Mouse (Mus musculus) cerebellum, adult 11 months (tissue): ENCODE measurements at regions not wholly inside any gene's neighbourhood (a gene's known extent, or its start where the extent isn't known, plus 50 kb on each side); places are given as distances from the start of the nearest gene placed in this dataset.
A peak's percentile ranks its signal among the peaks of the same experiment; 100 is the strongest.

Experiments used
- DNase-seq: peaks from one replicate; pipeline ENCODE4 v3.0.0; 2022

GRCm38 (mm10) chr13:30085446-30085845 lies 50.8 kb upstream of the Mboat1 start:
- no peak for DNase-seq

DNA sequence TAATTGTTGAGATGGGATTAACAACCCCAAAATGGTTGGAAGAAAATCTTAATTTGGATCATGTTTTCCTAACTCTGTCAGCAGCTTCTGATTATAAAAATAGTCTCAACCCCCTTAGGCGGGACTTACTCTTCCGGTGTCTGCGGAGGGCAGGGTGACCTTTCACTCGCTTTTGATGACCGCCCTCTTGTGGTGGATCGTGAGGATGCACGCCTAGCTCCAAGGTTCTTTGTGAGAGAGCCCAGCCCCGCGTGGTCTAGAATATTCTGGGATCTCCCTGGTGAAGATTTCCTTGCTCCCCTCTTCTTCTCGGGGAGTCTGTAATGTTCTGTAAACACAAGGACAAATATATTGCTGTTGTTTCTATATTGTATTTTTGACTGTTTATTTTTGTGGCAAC lies 51.3 kb upstream of the Mboat1 start:
- peak; percentile 78 for DNase-seq

DNA sequence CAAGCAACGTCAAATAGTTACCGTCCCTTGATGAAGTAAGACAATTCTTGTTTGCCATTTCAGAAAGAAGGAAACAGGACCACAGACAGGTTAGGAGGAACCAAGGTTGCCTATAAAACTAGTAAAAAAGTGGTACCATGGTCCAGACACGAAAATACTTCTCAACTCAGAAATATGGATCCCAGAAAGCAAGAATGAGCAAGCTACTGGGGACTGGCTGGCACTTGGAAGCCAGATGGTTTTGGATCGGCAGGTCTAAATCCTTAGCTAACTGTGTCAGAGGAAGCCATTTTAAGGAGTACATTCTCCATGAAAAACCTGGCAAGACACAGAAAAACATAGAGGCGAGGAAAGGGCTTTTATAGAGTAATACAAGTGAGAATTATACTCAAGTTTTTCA lies 51.9 kb upstream of the Mboat1 start:
- no peak for DNase-seq

DNA sequence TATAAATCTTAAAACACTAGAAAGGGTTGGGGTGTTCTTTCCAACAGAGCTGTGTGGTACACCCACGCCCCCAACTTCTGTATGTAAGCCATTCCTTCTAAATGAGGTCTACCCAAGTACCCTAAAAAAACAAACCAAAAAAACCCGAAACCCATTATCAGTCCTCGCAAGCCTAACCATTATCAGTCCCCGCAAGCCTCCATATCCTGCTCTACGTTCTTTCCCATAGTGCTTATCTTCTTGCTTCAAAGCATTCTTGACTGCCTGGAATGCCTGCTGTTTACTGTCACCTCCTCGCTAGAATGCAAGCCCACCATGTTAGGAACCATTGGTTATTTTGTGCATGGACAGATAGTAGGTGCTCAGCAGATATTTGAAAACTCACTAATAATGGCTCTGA lies 52.3 kb upstream of the Mboat1 start:
- DNase-seq = no peak

DNA sequence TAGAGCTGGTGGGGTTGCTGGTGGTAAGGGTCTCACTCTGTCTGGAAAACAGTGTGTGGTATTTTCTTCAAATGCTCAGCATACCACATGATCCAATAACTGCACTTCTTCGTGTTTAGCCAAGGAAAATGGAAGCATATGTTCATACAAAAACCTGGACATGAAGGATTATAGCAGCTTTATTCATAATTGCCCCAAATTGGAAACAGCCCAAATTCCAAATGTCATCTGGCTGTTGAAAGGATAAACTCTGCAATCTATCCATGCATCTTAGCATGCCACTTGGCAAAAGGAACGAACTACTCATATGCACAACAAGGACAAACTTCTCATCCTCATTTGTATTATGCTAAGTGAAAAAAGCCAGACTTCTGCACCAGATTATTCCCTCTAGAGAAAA lies 53.5 kb upstream of the Mboat1 start:
- DNase-seq = no peak

GRCm38 (mm10) chr13:30080705-30081474 lies 55.4 kb upstream of the Mboat1 start:
- no peak for DNase-seq

- DNase-seq = no peak
Observed at GRCm38 (mm10) chr13:30074517-30075064, 61.7 kb upstream of the Mboat1 start.

DNA sequence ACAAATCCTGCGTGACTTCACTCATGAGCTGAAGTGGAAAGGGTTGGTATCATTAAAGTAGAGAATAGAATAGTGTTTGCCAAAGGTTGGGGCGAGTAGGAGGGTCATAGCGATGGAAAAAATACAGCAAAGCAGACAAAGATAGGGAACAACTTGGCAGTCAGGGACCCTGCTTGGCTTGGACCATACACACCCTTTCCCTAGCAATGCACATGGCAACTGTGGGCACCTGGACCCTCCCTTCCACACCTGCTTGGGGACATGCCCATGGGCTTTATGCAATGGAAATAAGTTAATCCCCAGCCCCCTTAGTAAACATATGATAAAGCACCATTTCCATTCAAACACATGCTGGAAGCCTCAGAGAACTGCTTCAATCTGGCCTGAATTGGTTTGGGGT lies 62.2 kb upstream of the Mboat1 start:
- DNase-seq = no peak

GRCm38 (mm10) chr13:30069397-30069796 lies 66.9 kb upstream of the Mboat1 start:
- DNase-seq = no peak

DNA sequence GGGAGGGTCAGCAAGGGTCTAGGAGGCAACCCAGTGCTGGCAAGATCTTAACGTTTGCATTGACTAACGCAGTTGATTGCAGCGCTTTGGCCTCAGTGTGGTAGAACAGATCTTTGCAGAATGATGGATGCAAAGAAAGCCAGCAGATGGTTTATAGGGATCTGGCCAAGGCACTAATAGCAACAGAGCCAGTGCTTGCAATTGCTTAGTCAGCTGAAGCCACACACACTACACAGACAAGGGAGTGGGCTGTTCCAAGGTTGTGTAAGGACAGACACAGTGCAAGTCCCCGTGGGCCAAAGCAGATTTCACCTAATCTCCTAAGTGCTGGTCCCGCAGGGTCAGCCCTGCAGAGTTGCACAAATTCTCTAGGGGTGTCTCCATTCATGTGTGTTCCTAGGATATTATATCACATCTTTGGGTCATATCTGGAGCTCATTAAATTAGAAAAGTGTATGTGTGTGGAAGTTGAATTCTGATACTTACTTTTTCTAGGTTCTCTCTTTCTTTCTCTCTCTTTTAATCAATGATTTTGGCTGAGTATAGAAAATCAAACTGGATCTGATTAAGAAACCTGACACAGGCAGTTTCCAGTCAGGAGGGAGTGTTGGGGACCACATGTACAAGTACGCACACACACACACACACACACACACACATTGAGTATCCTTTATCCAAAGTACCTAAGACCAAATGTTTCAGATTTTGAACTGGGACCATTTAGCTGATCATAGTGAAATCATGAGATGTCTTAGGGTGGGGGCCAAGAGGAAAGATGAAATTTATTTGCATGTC lies 68.5 kb upstream of the Mboat1 start:
- no peak for DNase-seq

DNA sequence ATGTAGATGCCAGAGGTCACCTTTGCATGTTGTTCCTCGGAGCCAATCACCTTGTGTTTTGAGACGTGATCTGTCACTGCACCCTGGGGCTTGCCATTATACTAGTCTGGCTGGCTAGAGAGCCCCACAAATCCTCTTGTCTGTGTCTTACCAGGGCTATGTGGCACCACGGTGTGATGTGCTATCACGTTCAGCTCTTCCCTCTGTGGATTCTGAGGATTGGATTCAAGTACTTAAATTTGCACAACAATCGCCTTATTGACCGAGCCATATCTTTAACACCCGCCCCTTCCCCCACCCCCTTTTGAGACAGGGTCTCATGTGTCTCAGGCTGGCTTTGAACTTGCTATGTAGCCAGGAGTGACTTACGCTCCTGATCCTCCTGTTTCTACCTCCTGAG lies 70.8 kb upstream of the Mboat1 start:
- no peak for DNase-seq

DNA sequence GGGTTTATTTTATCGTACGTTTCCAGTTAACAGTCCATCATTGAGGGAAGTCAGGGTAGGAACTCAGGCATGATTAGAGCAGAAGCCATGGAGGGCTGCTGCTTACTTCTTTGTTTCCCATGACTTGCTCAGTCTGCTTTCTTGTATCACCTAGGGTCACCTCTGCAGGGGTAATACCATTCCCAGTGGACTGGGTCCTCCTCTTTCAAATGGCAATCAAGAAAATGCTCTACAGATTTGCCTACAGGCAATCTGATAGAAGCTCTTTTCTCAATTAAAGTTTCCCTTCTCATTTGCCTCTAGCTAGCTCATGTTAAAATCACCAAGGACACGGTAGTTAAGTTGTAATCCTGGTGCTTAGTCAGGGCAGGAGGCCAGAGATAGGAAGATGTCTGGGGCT lies 72.5 kb upstream of the Mboat1 start:
- DNase-seq = no peak

- DNase-seq = no peak
Observed at GRCm38 (mm10) chr13:30062285-30062684, 74.0 kb upstream of the Mboat1 start.

DNA sequence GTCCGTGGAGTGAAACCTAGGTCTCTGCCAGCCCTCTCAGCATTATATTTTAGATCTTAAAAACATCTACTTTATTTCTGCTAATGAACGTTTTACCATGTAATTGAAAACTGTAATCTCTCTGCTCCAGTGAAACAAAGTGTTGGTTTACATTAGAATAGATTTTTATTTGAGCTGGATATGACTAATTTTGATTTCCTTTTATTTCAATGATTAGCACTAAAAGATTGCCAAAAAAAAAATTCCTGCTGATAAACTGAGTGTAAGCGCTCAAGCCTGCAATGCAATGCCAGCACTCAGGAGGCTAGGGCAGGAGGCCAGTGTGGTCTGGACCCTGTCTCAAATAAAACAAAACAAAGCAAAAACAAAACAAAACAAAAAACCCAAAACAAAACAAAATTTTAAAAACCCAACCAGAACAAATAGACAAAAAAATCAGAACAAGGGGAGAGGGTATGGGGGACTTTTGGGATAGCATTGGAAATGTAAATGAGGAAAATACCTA lies 69.3 kb upstream of the E2f3 start:
- no peak for DNase-seq

GRCm38 (mm10) chr13:30051891-30052550 lies 66.2 kb upstream of the E2f3 start:
- peak; percentile 56 for DNase-seq

DNA sequence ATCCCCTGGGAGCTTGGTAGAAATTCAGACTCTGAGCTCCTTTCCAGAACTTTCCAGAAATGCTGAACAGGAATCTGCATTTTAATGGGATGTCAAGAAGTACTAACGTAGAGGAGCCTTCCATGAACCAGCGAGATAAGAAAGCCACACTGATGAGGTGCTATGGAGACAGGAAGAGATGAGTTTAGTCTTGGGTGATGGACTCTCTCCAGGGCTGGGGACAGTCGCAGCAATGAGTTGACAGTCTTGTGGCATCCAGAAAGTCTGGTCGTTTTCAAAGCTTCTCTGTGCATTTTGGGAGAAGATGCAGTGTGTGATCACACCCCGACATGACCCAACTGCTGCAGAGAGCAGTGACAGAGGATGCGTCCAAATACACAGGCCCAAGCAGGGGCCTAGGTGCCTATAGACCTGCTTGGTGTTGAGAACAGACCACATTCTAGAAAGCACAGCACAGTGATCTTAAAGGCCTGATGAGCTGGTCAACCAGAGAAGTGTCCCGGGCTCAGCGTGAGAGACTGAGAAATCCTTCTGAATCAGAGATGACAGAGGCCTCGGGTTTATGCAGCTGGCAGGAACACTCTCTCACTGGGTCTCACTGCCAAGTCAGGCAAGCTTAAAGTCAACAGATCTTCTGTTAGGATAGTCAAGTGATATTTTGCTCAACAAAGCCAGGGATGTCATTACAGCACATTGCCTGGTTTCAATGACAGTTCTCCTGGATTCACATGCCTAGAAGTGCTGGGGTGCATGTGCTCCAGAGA lies 65.1 kb upstream of the E2f3 start:
- DNase-seq = no peak

DNA sequence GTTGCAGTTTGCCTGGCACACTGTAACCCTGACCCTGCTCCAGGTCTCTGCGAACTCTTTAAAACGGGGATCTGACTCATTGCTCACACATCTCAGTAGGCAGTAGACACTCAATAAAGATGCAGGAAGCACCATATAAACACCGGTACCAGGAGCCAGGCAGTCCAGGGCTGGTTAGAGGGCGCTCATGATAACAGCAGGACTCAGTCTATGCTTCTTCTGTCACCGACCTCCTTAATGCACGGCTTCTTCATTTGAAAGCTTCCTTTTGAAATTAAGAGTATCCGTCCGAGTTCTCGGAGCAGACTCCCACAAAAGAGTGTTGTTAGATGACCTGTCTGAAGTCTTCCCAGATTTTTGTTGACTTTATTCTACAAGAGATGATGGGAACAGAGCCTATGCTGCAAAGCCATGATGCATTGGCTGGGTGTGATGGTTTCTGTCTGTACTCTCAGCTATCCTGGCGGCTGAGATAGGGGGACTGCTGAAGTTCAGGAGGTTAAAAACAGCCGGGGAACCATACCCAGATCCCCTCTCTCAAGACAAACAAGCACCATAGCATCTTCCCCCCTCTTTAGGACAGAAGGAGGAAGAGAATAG lies 62.5 kb upstream of the E2f3 start:
- no peak for DNase-seq

- DNase-seq = no peak
Observed at GRCm38 (mm10) chr13:30046504-30047169, 60.8 kb upstream of the E2f3 start.

GRCm38 (mm10) chr13:30046061-30046460 lies 60.2 kb upstream of the E2f3 start:
- no peak for DNase-seq

DNA sequence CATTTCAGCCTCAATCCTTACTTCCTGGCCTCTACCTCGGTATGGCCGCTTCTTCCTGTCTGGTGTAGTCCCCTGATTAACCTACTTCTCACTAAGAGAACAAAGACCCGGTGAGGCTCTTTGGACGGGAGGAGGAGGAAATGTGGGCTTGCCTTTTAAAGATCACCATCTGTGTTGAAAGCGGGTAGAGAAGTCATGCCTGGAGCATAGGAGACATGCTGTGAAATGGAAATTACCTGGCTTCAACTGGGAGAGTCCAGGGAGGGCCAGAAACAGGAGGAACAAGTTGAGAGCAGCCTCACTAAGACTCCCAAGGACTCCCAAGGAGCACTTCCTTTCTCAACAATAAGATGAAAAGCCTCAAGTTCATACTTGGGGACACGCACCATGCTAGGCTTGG lies 59.4 kb upstream of the E2f3 start:
- peak; percentile 31 for DNase-seq

- no peak for DNase-seq
Observed at GRCm38 (mm10) chr13:30044790-30045189, 58.9 kb upstream of the E2f3 start.
